Mouse (Mus musculus): ENCODE results near the gene Chd5.

GRCm38 (mm10) chr4:152295916-152296315, 42.5 kb upstream of the Chd5 start:
- TF ChIP-seq EP300 (IDR thresholded peaks at IDR 0.05; ENCODE audit: low read depth) (no peak), CTCF (IDR thresholded peaks at IDR 0.05; ENCODE audit: low read depth) (no peak)

Measured in heart, postnatal 0 days (tissue).